Mouse (Mus musculus) limb, embryonic 11.5 days (tissue): ENCODE data around the gene Pigb. TPM values are rescaled to one million over a fixed set of nuclear protein-coding genes. Genes with fewer than 3 reads are reported as not detected.

ENCODE experiments used
- ATAC-seq: fragments of 200-750 bp; cut with Nextera tagmentation; 2 replicates; pipeline ENCODE4 v1.8.0; 2017; ENCODE audit warnings: low read depth; ENCODE audit not compliant: insufficient number of reproducible peaks, low FRiP score, low TSS enrichment
- DNase-seq: peaks from one replicate; pipeline ENCODE4 v3.0.0-alpha.2; 2015; ENCODE audit warnings: low spot score
- H3K27ac ChIP-seq: fragments of 300-500 bp; sonication (generic); replicated peaks from 2 replicates; pipeline ENCODE4 v1.5.1; 2014; ENCODE audit warnings: low read depth, mild to moderate bottlenecking, low read length
- H3K27me3 ChIP-seq: fragments of 300-500 bp; sonication (generic); 2 replicates; pipeline ENCODE4 v1.6.1; 2014; ENCODE audit warnings: mild to moderate bottlenecking, low read length, mixed read lengths; ENCODE audit not compliant: control insufficient read depth, insufficient read depth
- H3K36me3 ChIP-seq: fragments of 300-500 bp; sonication (generic); 2 replicates; pipeline ENCODE4 v1.6.1; 2014; ENCODE audit warnings: mild to moderate bottlenecking, low read length, moderate library complexity, mixed read lengths; ENCODE audit not compliant: control insufficient read depth, insufficient read depth
- H3K4me1 ChIP-seq: fragments of 300-500 bp; sonication (generic); 2 replicates; pipeline ENCODE4 v1.6.1; 2014; ENCODE audit warnings: low read length, mixed read lengths; ENCODE audit not compliant: control insufficient read depth, insufficient read depth
- H3K4me2 ChIP-seq: fragments of 300-500 bp; sonication (generic); 2 replicates; pipeline ENCODE4 v1.6.1; 2014; ENCODE audit warnings: low read depth, mild to moderate bottlenecking, moderate library complexity; ENCODE audit not compliant: severe bottlenecking
- H3K4me3 ChIP-seq: fragments of 300-500 bp; sonication (generic); 2 replicates; pipeline ENCODE4 v1.5.1; 2014; ENCODE audit warnings: low read depth, low read length
- H3K9ac ChIP-seq: fragments of 300-500 bp; sonication (generic); 2 replicates; pipeline ENCODE4 v1.6.1; 2014; ENCODE audit warnings: mild to moderate bottlenecking, low read length
- H3K9me3 ChIP-seq: fragments of 300-500 bp; sonication (generic); 2 replicates; pipeline ENCODE4 v1.6.1; 2016; ENCODE audit warnings: low read length; ENCODE audit not compliant: control insufficient read depth
- WGBS: fragments of 180-500 bp; shearing (Covaris S2); extraction: QIAGEN DNeasy Blood & Tissue Kit; methylation state at CpG from one replicate; pipeline ENCODE4 v1.1.7; 2014; 5-methylcytosine and 5-hydroxymethylcytosine counted together
- polyA plus RNA-seq: library from polyadenylated mRNA; unstranded; fragments of >200 nt; fragmentation: Nextera tagmentation; extraction: Ambion mirVana; gene quantifications from 2 replicates; pipeline ENCODE4 v1.2.1, GENCODE M21; 2014

Gene Pigb
- polyA plus RNA-seq, 1 experiment from 2014 or later: 16.6 TPM

DNA sequence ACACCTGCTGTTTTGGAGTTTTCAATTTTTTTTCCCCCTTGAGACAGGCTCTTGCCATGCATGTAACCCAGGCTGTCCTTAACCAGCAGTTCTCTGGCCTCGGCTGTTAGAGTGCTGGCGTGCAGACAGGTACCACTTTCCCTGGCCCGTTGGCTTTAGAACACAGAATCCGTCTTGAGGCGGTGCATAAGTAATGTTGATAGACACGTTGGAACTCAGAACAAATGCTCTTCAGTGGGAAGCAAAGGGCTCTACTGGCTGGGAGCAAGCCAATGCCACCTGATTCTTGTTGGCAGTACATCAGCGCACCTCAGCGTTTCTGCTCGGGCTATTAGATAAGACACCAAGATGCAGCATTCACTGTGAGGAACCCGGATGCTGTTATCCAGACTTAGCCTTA, 20.3 kb downstream of the Pigb start:
- Histone ChIP-seq H3K36me3 (peaks cover 5% of the 10 kb centered on the region; the same call in 1 of the 2 replicates), H3K9ac (no peak overlapping the region), H3K27ac (no peak overlapping the region), H3K27me3 (no peaks in the 10 kb centered on the region), H3K9me3 (no peaks in the 10 kb centered on the region), H3K4me3 (no peak overlapping the region), H3K4me1 (no peaks in the 10 kb centered on the region), H3K4me2 (no peak overlapping the region)
- ATAC-seq (no peak), DNase-seq (no peak)
- 91% methylated on average over 10 of the region's 10 CpGs for WGBS

- no peak overlapping the region for H3K9ac ChIP-seq
- no peaks in the 10 kb centered on the region for H3K27me3 ChIP-seq
- no peak overlapping the region for H3K4me2 ChIP-seq
- 72% methylated on average over 13 of the region's 13 CpGs for WGBS
- no peak overlapping the region for H3K27ac ChIP-seq
- H3K4me3 ChIP-seq: no peak overlapping the region
- H3K4me1 ChIP-seq: no peaks in the 10 kb centered on the region
- no peak for DNase-seq
- H3K36me3 ChIP-seq: peaks cover 5% of the 10 kb centered on the region; the same call in 1 of the 2 replicates
- ATAC-seq: no peak
- H3K9me3 ChIP-seq: no peaks in the 10 kb centered on the region
Measured at GRCm38 (mm10) chr9:73014724-73015123, 25.5 kb downstream of the Pigb start.

GRCm38 (mm10) chr9:73012629-73013028, 27.5 kb downstream of the Pigb start:
- Histone ChIP-seq H3K4me3 (no peak overlapping the region), H3K4me2 (no peak overlapping the region), H3K9me3 (no peaks in the 10 kb centered on the region), H3K4me1 (no peaks in the 10 kb centered on the region), H3K27ac (no peak overlapping the region), H3K27me3 (no peaks in the 10 kb centered on the region), H3K9ac (no peak overlapping the region), H3K36me3 (peaks cover 5% of the 10 kb centered on the region; the same call in 1 of the 2 replicates)
- WGBS: 86% methylated on average over 4 of the region's 4 CpGs
- ATAC-seq (no peak), DNase-seq (no peak)

- DNase-seq (no peak), ATAC-seq (no peak)
- Histone ChIP-seq H3K27me3 (no peaks in the 10 kb centered on the region), H3K4me2 (no peak overlapping the region), H3K9ac (no peak overlapping the region), H3K4me3 (no peak overlapping the region), H3K27ac (no peak overlapping the region), H3K9me3 (no peaks in the 10 kb centered on the region), H3K4me1 (no peaks in the 10 kb centered on the region), H3K36me3 (no peaks in the 10 kb centered on the region)
- WGBS: 71% methylated on average over 3 of the region's 3 CpGs
Measured at GRCm38 (mm10) chr9:73008384-73008783, 31.8 kb downstream of the Pigb start.

DNA sequence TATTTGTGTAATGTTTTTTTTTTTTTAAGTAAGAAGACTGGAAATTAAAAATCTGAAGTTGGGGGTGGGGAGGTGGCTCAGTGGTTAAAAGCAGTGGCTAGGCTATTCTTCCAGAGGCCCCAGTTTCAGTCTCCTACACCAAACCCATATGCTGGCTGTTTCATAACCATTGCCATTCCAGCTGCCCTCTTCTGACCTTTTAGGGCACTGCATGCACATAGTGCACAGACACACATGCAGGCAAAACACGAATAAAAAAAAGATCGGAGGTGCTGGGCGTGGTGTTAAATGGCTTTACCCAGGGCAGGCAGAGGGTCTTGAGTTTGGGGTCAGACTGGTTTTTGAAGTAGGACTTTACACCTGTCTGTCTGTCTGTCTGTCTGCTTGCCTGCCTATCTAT, 34.0 kb downstream of the Pigb start:
- H3K9ac ChIP-seq: no peak overlapping the region
- no peak for DNase-seq
- H3K4me3 ChIP-seq: no peak overlapping the region
- no peaks in the 10 kb centered on the region for H3K9me3 ChIP-seq
- 100% methylated on average over 3 of the region's 3 CpGs for WGBS
- H3K4me1 ChIP-seq: no peaks in the 10 kb centered on the region
- no peak overlapping the region for H3K27ac ChIP-seq
- H3K36me3 ChIP-seq: no peaks in the 10 kb centered on the region
- H3K4me2 ChIP-seq: no peak overlapping the region
- ATAC-seq: no peak
- H3K27me3 ChIP-seq: no peaks in the 10 kb centered on the region

DNA sequence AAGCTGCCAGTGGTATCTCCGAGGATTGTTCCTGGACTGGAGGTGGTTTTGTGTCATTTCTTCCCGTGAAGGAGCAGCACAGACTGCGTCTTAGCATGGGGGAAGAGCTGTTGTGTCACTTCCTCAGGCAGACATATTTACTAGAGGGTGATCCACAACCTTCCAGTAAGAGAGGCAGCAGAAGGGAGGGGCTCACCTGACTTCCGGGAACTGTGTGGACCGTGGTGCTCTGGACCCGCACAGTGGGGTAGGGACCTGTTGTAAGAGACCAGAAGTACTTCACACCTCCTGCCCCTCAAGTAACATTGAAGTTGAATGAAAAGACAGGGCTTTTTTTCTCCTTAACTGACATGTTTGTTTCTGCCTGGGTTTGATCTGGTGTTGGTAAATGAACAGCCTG, 35.1 kb downstream of the Pigb start:
- H3K9ac ChIP-seq: no peak overlapping the region
- no peaks in the 10 kb centered on the region for H3K4me1 ChIP-seq
- H3K4me3 ChIP-seq: no peak overlapping the region
- H3K4me2 ChIP-seq: no peak overlapping the region
- ATAC-seq: no peak
- 83% methylated on average over 6 of the region's 6 CpGs for WGBS
- H3K27me3 ChIP-seq: no peaks in the 10 kb centered on the region
- DNase-seq: no peak
- H3K36me3 ChIP-seq: no peaks in the 10 kb centered on the region
- H3K9me3 ChIP-seq: no peaks in the 10 kb centered on the region
- no peak overlapping the region for H3K27ac ChIP-seq

- no peak overlapping the region for H3K4me2 ChIP-seq
- DNase-seq: no peak
- 87% methylated on average over 8 of the region's 8 CpGs for WGBS
Measured at GRCm38 (mm10) chr9:73004076-73004475, 36.1 kb downstream of the Pigb start.

DNA sequence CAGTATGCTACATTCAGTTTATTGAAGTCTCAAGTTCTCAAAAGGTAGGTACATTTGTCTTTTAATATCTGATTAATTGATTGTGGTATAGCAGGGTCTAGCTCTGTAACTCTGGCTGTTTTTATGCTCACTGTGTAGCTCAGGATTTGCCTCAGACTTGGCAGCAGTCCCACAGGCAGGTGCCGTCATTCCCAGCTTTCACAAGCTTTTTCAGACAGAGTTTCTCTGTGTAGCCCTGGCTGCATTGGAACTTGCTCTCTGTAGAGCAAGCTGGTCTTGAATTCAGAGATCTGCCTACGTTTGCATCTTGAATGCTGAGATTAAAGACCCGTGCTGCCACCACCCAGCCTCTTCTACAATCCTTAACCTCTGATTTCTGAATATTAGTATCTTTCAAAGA, 38.0 kb downstream of the Pigb start:
- H3K27me3 ChIP-seq: no peaks in the 10 kb centered on the region
- ATAC-seq (no peak), DNase-seq (no peak)
- 76% methylated on average over 3 of the region's 3 CpGs for WGBS
- no peak overlapping the region for H3K4me3 ChIP-seq
- H3K9ac ChIP-seq: no peak overlapping the region
- H3K4me1 ChIP-seq: no peaks in the 10 kb centered on the region
- no peak overlapping the region for H3K4me2 ChIP-seq
- no peak overlapping the region for H3K27ac ChIP-seq
- H3K36me3 ChIP-seq: no peaks in the 10 kb centered on the region
- no peaks in the 10 kb centered on the region for H3K9me3 ChIP-seq

More at GRCm38 (mm10) chr9:73004076-73004475, 36.1 kb downstream of the Pigb start:
- H3K4me3 ChIP-seq: no peak overlapping the region
- H3K9ac ChIP-seq: no peak overlapping the region
- no peak for ATAC-seq
- H3K27ac ChIP-seq: no peak overlapping the region
- no peaks in the 10 kb centered on the region for H3K36me3 ChIP-seq
- no peaks in the 10 kb centered on the region for H3K27me3 ChIP-seq
- H3K4me1 ChIP-seq: no peaks in the 10 kb centered on the region
- no peaks in the 10 kb centered on the region for H3K9me3 ChIP-seq

- Histone ChIP-seq H3K4me1 (no peaks in the 10 kb centered on the region), H3K36me3 (no peaks in the 10 kb centered on the region), H3K9me3 (no peaks in the 10 kb centered on the region), H3K4me3 (no peak overlapping the region), H3K4me2 (no peak overlapping the region), H3K27me3 (no peaks in the 10 kb centered on the region), H3K9ac (no peak overlapping the region), H3K27ac (no peak overlapping the region)
- WGBS: 91% methylated on average over 13 of the region's 13 CpGs
- no peak for ATAC-seq
- DNase-seq: no peak
Measured at GRCm38 (mm10) chr9:73001314-73002011, 38.7 kb downstream of the Pigb start.
